Mouse (Mus musculus): ENCODE measurements around the gene Tiam2. TPM values are rescaled to one million over a fixed set of nuclear protein-coding genes. Genes with fewer than 3 reads are reported as not detected.

The Tiam2 gene
- polyA plus RNA-seq, 1 experiment from 2014 or later: 1.2 TPM

DNA sequence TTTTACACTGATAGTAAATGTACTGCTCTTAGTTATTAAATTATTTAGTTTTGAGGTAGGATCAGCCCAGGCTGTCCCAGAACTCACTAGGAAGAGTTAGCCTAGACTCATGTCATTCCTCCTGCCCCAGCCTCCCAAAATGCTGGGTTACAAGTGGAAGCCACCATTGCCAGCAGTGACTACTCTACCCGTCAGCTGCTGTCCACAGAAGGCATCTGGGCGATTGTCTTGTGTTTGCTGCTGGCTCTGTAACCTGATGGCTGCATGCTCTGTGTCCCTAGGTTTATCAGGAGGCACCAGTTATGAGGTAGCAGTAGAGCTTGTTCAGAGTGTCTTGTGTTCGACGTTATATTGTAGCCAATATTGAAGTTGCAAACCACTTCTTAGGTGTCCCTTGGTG lies 93.8 kb downstream of the Tiam2 start:
- no peak for TF ChIP-seq EP300 (optimal IDR thresholded peaks at IDR 0.05)
- TF ChIP-seq CTCF (IDR thresholded peaks at IDR 0.05; ENCODE audit: low read depth): no peak
- no peak for ATAC-seq (ENCODE audit: low FRiP score, low TSS enrichment)
- H3K4me2 ChIP-seq (replicated peaks; ENCODE audit: low read depth): no peak overlapping the region
- H3K4me1 ChIP-seq (replicated peaks; ENCODE audit: control insufficient read depth, insufficient read depth): no peaks in the 10 kb centered on the region
- H3K27me3 ChIP-seq (ENCODE audit: control insufficient read depth, insufficient read depth, low read length): no peaks in the 10 kb centered on the region
- H3K9ac ChIP-seq (ENCODE audit: low read length): no peak overlapping the region
- no peaks in the 10 kb centered on the region for H3K36me3 ChIP-seq (ENCODE audit: control insufficient read depth, insufficient read depth, low read length)
- 92% methylated on average over 4 of the region's 4 CpGs for WGBS
- H3K9me3 ChIP-seq (ENCODE audit: control insufficient read depth, low read length): no peaks in the 10 kb centered on the region
- no peak overlapping the region for H3K27ac ChIP-seq (replicated peaks)
- no peak overlapping the region for H3K4me3 ChIP-seq (ENCODE audit: low read depth, low read length)
- no peak for DNase-seq (ENCODE audit: low spot score)

DNA sequence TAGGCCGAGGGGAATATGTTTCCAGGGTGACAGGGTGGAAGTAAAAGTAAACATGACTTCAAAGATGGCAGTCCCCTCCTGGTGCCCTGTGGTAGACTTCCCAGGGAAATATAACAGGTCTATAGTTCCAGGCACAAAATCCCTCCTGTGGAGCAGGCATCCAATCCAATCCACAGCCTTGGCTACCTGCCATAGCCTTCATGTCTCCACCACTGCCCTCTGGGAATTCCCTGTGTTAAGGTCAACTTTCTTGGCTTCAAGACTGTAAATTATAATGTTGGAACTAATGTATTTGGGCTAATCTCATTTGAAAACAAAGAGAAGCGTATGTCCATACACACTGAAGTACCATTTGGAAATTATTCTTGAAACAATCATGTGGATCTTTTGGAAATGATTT lies 97.0 kb downstream of the Tiam2 start:
- no peak for ATAC-seq (ENCODE audit: low FRiP score, low TSS enrichment)
- no peaks in the 10 kb centered on the region for H3K9me3 ChIP-seq (ENCODE audit: control insufficient read depth, low read length)
- no peaks in the 10 kb centered on the region for H3K27me3 ChIP-seq (ENCODE audit: control insufficient read depth, insufficient read depth, low read length)
- H3K9ac ChIP-seq (ENCODE audit: low read length): no peak overlapping the region
- no peak overlapping the region for H3K4me3 ChIP-seq (ENCODE audit: low read depth, low read length)
- 54% methylated on average over 2 of the region's 2 CpGs for WGBS
- TF ChIP-seq CTCF (IDR thresholded peaks at IDR 0.05; ENCODE audit: low read depth): no peak
- TF ChIP-seq EP300 (optimal IDR thresholded peaks at IDR 0.05): no peak
- DNase-seq (ENCODE audit: low spot score): no peak
- H3K36me3 ChIP-seq (ENCODE audit: control insufficient read depth, insufficient read depth, low read length): no peaks in the 10 kb centered on the region
- no peak overlapping the region for H3K27ac ChIP-seq (replicated peaks)
- no peak overlapping the region for H3K4me2 ChIP-seq (replicated peaks; ENCODE audit: low read depth)
- H3K4me1 ChIP-seq (replicated peaks; ENCODE audit: control insufficient read depth, insufficient read depth): no peaks in the 10 kb centered on the region

GRCm38 (mm10) chr17:3428659-3429058 lies 102.3 kb downstream of the Tiam2 start:
- no peak for ATAC-seq (ENCODE audit: low FRiP score, low TSS enrichment)
- TF ChIP-seq EP300 (optimal IDR thresholded peaks at IDR 0.05) (no peak), CTCF (IDR thresholded peaks at IDR 0.05; ENCODE audit: low read depth) (no peak)
- H3K4me2 ChIP-seq (replicated peaks; ENCODE audit: low read depth): no peak overlapping the region
- H3K9me3 ChIP-seq (ENCODE audit: control insufficient read depth, low read length): no peaks in the 10 kb centered on the region
- no peaks in the 10 kb centered on the region for H3K27me3 ChIP-seq (ENCODE audit: control insufficient read depth, insufficient read depth, low read length)
- no peak overlapping the region for H3K4me3 ChIP-seq (ENCODE audit: low read depth, low read length)
- H3K9ac ChIP-seq (ENCODE audit: low read length): no peak overlapping the region
- H3K27ac ChIP-seq (replicated peaks): no peak overlapping the region
- no peaks in the 10 kb centered on the region for H3K4me1 ChIP-seq (replicated peaks; ENCODE audit: control insufficient read depth, insufficient read depth)
- no peak for DNase-seq (ENCODE audit: low spot score)
- 94% methylated on average over 9 of the region's 9 CpGs for WGBS
- H3K36me3 ChIP-seq (ENCODE audit: control insufficient read depth, insufficient read depth, low read length): no peaks in the 10 kb centered on the region; the same call in 1 of the 2 replicates

- ATAC-seq (ENCODE audit: low FRiP score, low TSS enrichment) (no peak), DNase-seq (ENCODE audit: low spot score) (no peak)
- Histone ChIP-seq H3K9me3 (ENCODE audit: control insufficient read depth, low read length) (no peaks in the 10 kb centered on the region), H3K27ac (replicated peaks) (no peak overlapping the region), H3K4me2 (replicated peaks; ENCODE audit: low read depth) (no peak overlapping the region), H3K4me1 (replicated peaks; ENCODE audit: control insufficient read depth, insufficient read depth) (no peaks in the 10 kb centered on the region), H3K36me3 (ENCODE audit: control insufficient read depth, insufficient read depth, low read length) (no peaks in the 10 kb centered on the region; the same call in 1 of the 2 replicates), H3K4me3 (ENCODE audit: low read depth, low read length) (no peak overlapping the region), H3K27me3 (ENCODE audit: control insufficient read depth, insufficient read depth, low read length) (no peaks in the 10 kb centered on the region), H3K9ac (ENCODE audit: low read length) (no peak overlapping the region)
- WGBS: 71% methylated on average over 10 of the region's 10 CpGs
- TF ChIP-seq CTCF (IDR thresholded peaks at IDR 0.05; ENCODE audit: low read depth) (no peak), EP300 (optimal IDR thresholded peaks at IDR 0.05) (no peak)
These were observed 106.5 kb downstream of the Tiam2 start for GRCm38 (mm10) chr17:3432590-3433498.

DNA sequence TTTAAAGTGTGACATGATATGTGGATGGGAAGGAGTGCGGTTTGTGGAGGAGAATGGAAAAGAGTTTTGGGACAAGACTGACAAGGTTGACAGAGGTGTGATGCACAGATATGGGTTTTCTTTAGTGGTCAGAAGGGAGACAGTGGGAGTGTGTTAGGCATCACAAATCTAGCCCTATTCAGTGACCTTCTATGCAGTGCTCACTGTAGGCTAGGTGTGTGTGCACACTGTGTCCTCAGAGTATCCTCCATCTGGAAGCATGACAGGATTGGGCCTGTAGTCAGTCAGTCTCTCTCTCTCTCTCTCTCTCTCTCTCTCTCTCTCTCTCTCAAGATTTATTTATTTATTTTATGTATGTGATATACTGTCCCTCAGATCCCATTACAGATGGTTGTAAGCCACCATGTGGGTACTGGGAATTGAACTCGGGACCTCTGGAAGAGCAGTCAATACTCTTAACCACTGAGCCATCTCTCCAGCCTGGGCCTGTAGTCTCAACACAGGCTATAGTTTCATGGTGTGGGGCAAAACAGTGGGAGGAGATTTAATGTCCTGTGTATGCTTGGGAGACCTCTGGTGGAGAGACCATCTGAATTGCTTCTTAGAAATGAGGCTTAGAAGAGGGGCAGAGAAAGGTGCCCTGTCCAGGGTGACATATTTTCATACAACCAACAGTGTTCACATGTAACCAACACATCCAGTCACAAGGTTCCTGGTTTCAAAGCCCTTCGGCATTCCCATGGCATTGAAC lies 107.3 kb downstream of the Tiam2 start:
- WGBS: 90% methylated on average over 3 of the region's 3 CpGs
- Histone ChIP-seq H3K4me3 (ENCODE audit: low read depth, low read length) (no peak overlapping the region), H3K27me3 (ENCODE audit: control insufficient read depth, insufficient read depth, low read length) (no peaks in the 10 kb centered on the region), H3K36me3 (ENCODE audit: control insufficient read depth, insufficient read depth, low read length) (no peaks in the 10 kb centered on the region; the same call in 1 of the 2 replicates), H3K27ac (replicated peaks) (no peak overlapping the region), H3K4me1 (replicated peaks; ENCODE audit: control insufficient read depth, insufficient read depth) (no peaks in the 10 kb centered on the region), H3K9me3 (ENCODE audit: control insufficient read depth, low read length) (no peaks in the 10 kb centered on the region), H3K9ac (ENCODE audit: low read length) (no peak overlapping the region), H3K4me2 (replicated peaks; ENCODE audit: low read depth) (no peak overlapping the region)
- DNase-seq (ENCODE audit: low spot score): no peak
- ATAC-seq (ENCODE audit: low FRiP score, low TSS enrichment): 0 out of 2 replicates have a peak, but pooled peaks have one; percentile 24
- TF ChIP-seq CTCF (IDR thresholded peaks at IDR 0.05; ENCODE audit: low read depth): peak; percentile 58
- TF ChIP-seq EP300 (optimal IDR thresholded peaks at IDR 0.05): no peak

Measured in stomach, postnatal 0 days (tissue).